Mouse (Mus musculus) CH12.LX (cell line): Measurements from ENCODE around the gene Prrc2b. TPM values are rescaled to one million over a fixed set of nuclear protein-coding genes. Genes with fewer than 3 reads are reported as not detected.

Experiments used
- DNase-seq: peaks from one replicate; pipeline ENCODE4 v3.0.0-alpha.2; 2013; ENCODE audit errors: extremely low read depth
- H3K27ac ChIP-seq: 2 replicates; pipeline ENCODE4 v1.5.1; 2012; ENCODE audit warnings: low read depth, mild to moderate bottlenecking, control low read depth, moderate library complexity; ENCODE audit not compliant: insufficient read depth
- H3K27me3 ChIP-seq: replicated peaks from 2 replicates; pipeline ENCODE3; 2012; ENCODE audit warnings: inconsistent platforms
- H3K36me3 ChIP-seq, 2 experiments: replicated peaks in 1 of 2; 2 replicates each; pipeline versions ENCODE3 to v1.6.1; 2012; ENCODE audit warnings: inconsistent platforms in 1 of 2, low read length in 1 of 2, mild to moderate bottlenecking in 1 of 2, mixed read lengths in 1 of 2, moderate library complexity in 1 of 2; ENCODE audit not compliant: control insufficient read depth in 1 of 2, insufficient read depth in 1 of 2
- H3K4me1 ChIP-seq, 2 experiments: 2 replicates each; pipeline ENCODE4 v1.6.1; 2012; ENCODE audit warnings: inconsistent platforms in 1 of 2, moderate library complexity in 1 of 2; ENCODE audit not compliant: insufficient read depth in 2 of 2, control insufficient read depth in 1 of 2
- H3K4me2 ChIP-seq: 2 replicates; pipeline ENCODE4 v1.6.1; 2012; ENCODE audit warnings: low read depth, mild to moderate bottlenecking, control low read depth; ENCODE audit not compliant: poor library complexity, insufficient read depth, severe bottlenecking
- H3K4me3 ChIP-seq, 3 experiments: fragments of 150-350 bp in 1 of 3; sonication (generic) in 1 of 3; replicated peaks in 1 of 3; 2 replicates each; pipeline versions ENCODE3 to v1.5.1; 2011 to 2012; ENCODE audit warnings: low read depth in 2 of 3, low read length in 2 of 3, mild to moderate bottlenecking in 2 of 3, moderate library complexity in 2 of 3, control low read depth in 1 of 3, improper control_type of control experiment in 1 of 3, inconsistent platforms in 1 of 3, mixed read lengths in 1 of 3; ENCODE audit not compliant: poor library complexity in 1 of 3
- H3K79me2 ChIP-seq: replicated peaks from 2 replicates; pipeline ENCODE4 v1.6.1; 2012; ENCODE audit warnings: mild to moderate bottlenecking, moderate library complexity; ENCODE audit not compliant: control insufficient read depth, poor library complexity, insufficient read depth, severe bottlenecking; ENCODE audit errors: extremely low read depth
- H3K9ac ChIP-seq: 2 replicates; pipeline ENCODE4 v1.6.1; 2012; ENCODE audit warnings: low read depth, mild to moderate bottlenecking, control low read depth, moderate library complexity; ENCODE audit not compliant: insufficient read depth
- H3K9me3 ChIP-seq: replicated peaks from 2 replicates; pipeline ENCODE3; 2012; ENCODE audit warnings: low read length, inconsistent platforms, mixed read lengths
- CHD2 ChIP-seq: IDR thresholded peaks from 2 replicates; pipeline ENCODE4 v1.6.1; 2011; ENCODE audit warnings: low read length, improper control_type of control experiment
- E2F4 ChIP-seq: IDR thresholded peaks from 2 replicates; pipeline ENCODE4 v1.6.1; 2011; ENCODE audit warnings: low read depth, low read length, improper control_type of control experiment; ENCODE audit not compliant: insufficient replicate concordance
- EP300 ChIP-seq: IDR thresholded peaks from 2 replicates; pipeline ENCODE4 v1.6.1; 2011; ENCODE audit warnings: low read length, improper control_type of control experiment
- ETS1 ChIP-seq: conservative IDR thresholded peaks from 2 replicates; pipeline ENCODE4 v1.6.1; 2012; ENCODE audit warnings: low read depth, mild to moderate bottlenecking, inconsistent platforms, low read length, improper control_type of control experiment, moderate library complexity
- GABPA ChIP-seq: IDR thresholded peaks from 2 replicates; pipeline ENCODE4 v1.6.1; 2012; ENCODE audit warnings: low read depth, low read length, improper control_type of control experiment, inconsistent platforms; ENCODE audit not compliant: insufficient replicate concordance
- HCFC1 ChIP-seq: IDR thresholded peaks from 2 replicates; pipeline ENCODE4 v1.6.1; 2012; ENCODE audit warnings: low read depth, mild to moderate bottlenecking, inconsistent platforms, low read length, improper control_type of control experiment
- JUND ChIP-seq: conservative IDR thresholded peaks from 2 replicates; pipeline ENCODE4 v1.6.1; 2011; ENCODE audit warnings: low read depth, low read length, improper control_type of control experiment
- MAFK ChIP-seq: IDR thresholded peaks from 2 replicates; pipeline ENCODE4 v1.6.1; 2011; ENCODE audit warnings: low read length, improper control_type of control experiment; ENCODE audit not compliant: insufficient replicate concordance
- MAX ChIP-seq: IDR thresholded peaks from 2 replicates; pipeline ENCODE4 v1.6.1; 2011; ENCODE audit warnings: low read length, improper control_type of control experiment
- MAZ ChIP-seq: IDR thresholded peaks from 2 replicates; pipeline ENCODE4 v1.6.1; 2012; ENCODE audit warnings: low read depth, mild to moderate bottlenecking, inconsistent platforms, low read length, improper control_type of control experiment, moderate library complexity
- MEF2A ChIP-seq: IDR thresholded peaks from 2 replicates; pipeline ENCODE4 v1.6.1; 2014; ENCODE audit warnings: low read depth, mild to moderate bottlenecking, inconsistent platforms, low read length, improper control_type of control experiment, borderline replicate concordance
- MYC ChIP-seq: IDR thresholded peaks from 2 replicates; pipeline ENCODE4 v1.6.1; 2011; ENCODE audit warnings: low read depth, mild to moderate bottlenecking, improper control_type of control experiment, low read length
- PAX5 ChIP-seq: IDR thresholded peaks from 2 replicates; pipeline ENCODE4 v1.6.1; 2012; ENCODE audit warnings: low read length, inconsistent platforms, mixed read lengths
- POLR2A ChIP-seq: IDR thresholded peaks from 2 replicates; pipeline ENCODE4 v1.6.1; 2011; ENCODE audit warnings: low read depth, mild to moderate bottlenecking, improper control_type of control experiment, low read length
- POLR2AphosphoS2 ChIP-seq: IDR thresholded peaks from 2 replicates; pipeline ENCODE4 v1.6.1; 2011; ENCODE audit warnings: low read depth, low read length, improper control_type of control experiment
- RAD21 ChIP-seq: IDR thresholded peaks from 2 replicates; pipeline ENCODE4 v1.6.1; 2011; ENCODE audit warnings: low read depth, mild to moderate bottlenecking, low read length, improper control_type of control experiment, moderate library complexity
- RCOR1 ChIP-seq: conservative IDR thresholded peaks from 2 replicates; pipeline ENCODE4 v1.6.1; 2012; ENCODE audit warnings: low read depth, mild to moderate bottlenecking, inconsistent platforms, low read length, improper control_type of control experiment
- SIN3A ChIP-seq: IDR thresholded peaks from 2 replicates; pipeline ENCODE4 v1.6.1; 2012; ENCODE audit warnings: low read length, improper control_type of control experiment, inconsistent platforms
- SMC3 ChIP-seq: IDR thresholded peaks from 2 replicates; pipeline ENCODE4 v1.6.1; 2011; ENCODE audit warnings: low read depth, low read length, improper control_type of control experiment
- TBP ChIP-seq: conservative IDR thresholded peaks from 2 replicates; pipeline ENCODE4 v1.6.1; 2011; ENCODE audit warnings: low read depth, low read length, improper control_type of control experiment
- TCF12 ChIP-seq: IDR thresholded peaks from 2 replicates; pipeline ENCODE4 v1.6.1; 2014; ENCODE audit warnings: low read depth, mild to moderate bottlenecking, inconsistent platforms, low read length, improper control_type of control experiment
- USF1 ChIP-seq: IDR thresholded peaks from 2 replicates; pipeline ENCODE4 v1.6.1; 2014; ENCODE audit warnings: low read depth, mild to moderate bottlenecking, inconsistent platforms, low read length, improper control_type of control experiment
- ZC3H11A ChIP-seq: IDR thresholded peaks from 2 replicates; pipeline ENCODE4 v1.6.1; 2012; ENCODE audit warnings: low read depth, mild to moderate bottlenecking, inconsistent platforms, low read length, improper control_type of control experiment
- ZMIZ1 ChIP-seq: IDR thresholded peaks from 2 replicates; pipeline ENCODE4 v1.6.1; 2012; ENCODE audit warnings: low read depth, mild to moderate bottlenecking, inconsistent platforms, low read length, improper control_type of control experiment
- ZNF384 ChIP-seq: IDR thresholded peaks from 2 replicates; pipeline ENCODE4 v1.6.1; 2012; ENCODE audit warnings: low read depth, low read length, improper control_type of control experiment, inconsistent platforms
- dilution Hi-C: fragments of 300-500 bp; cut with MboI; formaldehyde crosslinking; loops from 2 replicates; pipeline ENCODE4 v1.14.3; 2020; ENCODE audit warnings: low sequenced_read_pairs; ENCODE audit not compliant: extremely low pct_unique_long_range_greater_than_20kb, extremely low pct_ligation_motif_present
- in situ Hi-C: fragments of 300-500 bp; cut with MboI; formaldehyde crosslinking; loops from 3 replicates; pipeline ENCODE4 v1.14.3; 2019; ENCODE audit warnings: low sequenced_read_pairs, low pct_ligation_motif_present, low pct_unique_long_range_greater_than_20kb, mixed read lengths
- polyA plus RNA-seq: library from polyadenylated mRNA; unstranded; fragments of >175 nt; gene quantifications from 2 replicates; pipeline ENCODE4 v1.2.1, GENCODE M21; 2012; ENCODE audit warnings: low read depth; ENCODE audit not compliant: insufficient read length
- total RNA-seq, 2 experiments: library from RNA; depleted of rRNA; stranded (reverse); fragments of 300-350 nt in 1 of 2; fragments of >200 nt in 1 of 2; gene quantifications; 2 replicates each; pipeline ENCODE4 v1.2.3; 2012 to 2014

Gene Prrc2b
- total and polyA plus RNA-seq, 3 experiments = 7.6 to 59.9 (median 42.2) TPM

GRCm38 (mm10) chr2:32211689-32212088, 60.8 kb downstream of the Prrc2b start:
- Histone ChIP-seq H3K9ac (no peak overlapping the region), H3K9me3 (no peaks in the 10 kb centered on the region), H3K36me3 (peaks cover 97 to 100% of the 10 kb centered on the region in 2 experiments), H3K4me3 (no peak overlapping the region), H3K4me2 (no peak overlapping the region), H3K27me3 (no peaks in the 10 kb centered on the region), H3K4me1 (no peaks in the 10 kb centered on the region), H3K79me2 (peaks cover 4% of the 10 kb centered on the region; the same call in 1 of the 2 replicates), H3K27ac (no peak overlapping the region)
- dilution Hi-C loops (no loop called here), in situ Hi-C loops (no loop called here)
- TF ChIP-seq ZMIZ1 = no peak
- TF ChIP-seq E2F4 = no peak
- TF ChIP-seq MYC = no peak
- TF ChIP-seq CHD2 = no peak
- no peak for TF ChIP-seq GABPA
- TF ChIP-seq MAFK = no peak
- TF ChIP-seq RCOR1 = no peak
- no peak for TF ChIP-seq HCFC1
- no peak for TF ChIP-seq PAX5
- TF ChIP-seq POLR2AphosphoS2 = no peak
- no peak for TF ChIP-seq ZC3H11A
- no peak for TF ChIP-seq RAD21
- no peak for TF ChIP-seq TBP
- TF ChIP-seq SMC3 = no peak
- TF ChIP-seq EP300 = no peak
- no peak for DNase-seq

- Histone ChIP-seq H3K9ac (no peak overlapping the region), H3K36me3 (peaks cover 97 to 100% of the 10 kb centered on the region in 2 experiments), H3K27me3 (no peaks in the 10 kb centered on the region), H3K4me3 (no peak overlapping the region), H3K4me2 (no peak overlapping the region), H3K9me3 (no peaks in the 10 kb centered on the region), H3K27ac (no peak overlapping the region), H3K4me1 (no peaks in the 10 kb centered on the region), H3K79me2 (peaks cover 4% of the 10 kb centered on the region; the same call in 1 of the 2 replicates)
- TF ChIP-seq E2F4 (no peak), MEF2A (no peak), POLR2A (no peak), MAFK (no peak), SIN3A (no peak), CHD2 (no peak), SMC3 (no peak), RCOR1 (no peak), MAZ (no peak), USF1 (no peak), ETS1 (no peak), JUND (no peak), TBP (no peak), PAX5 (no peak), TCF12 (no peak), MAX (no peak), ZNF384 (no peak)
- DNase-seq = no peak
- dilution Hi-C loops (no loop called here), in situ Hi-C loops (no loop called here)
Measured at GRCm38 (mm10) chr2:32213000-32213399, 62.1 kb downstream of the Prrc2b start.
